Mouse (Mus musculus) forebrain, embryonic 15.5 days (tissue): ENCODE results near the gene Rnf114. TPM values are rescaled to one million over a fixed set of nuclear protein-coding genes. Genes with fewer than 3 reads are reported as not detected.

Experiments
- ATAC-seq: fragments of 200-750 bp; cut with Nextera tagmentation; replicated peaks from 2 replicates; pipeline ENCODE4 v1.8.0; 2017; ENCODE audit warnings: mild to moderate bottlenecking, moderate TSS enrichment, moderate library complexity
- H3K27ac ChIP-seq: fragments of 300-500 bp; sonication (generic); replicated peaks from 2 replicates; pipeline ENCODE4 v1.5.1; 2015; ENCODE audit warnings: mild to moderate bottlenecking, inconsistent platforms
- H3K27me3 ChIP-seq: fragments of 300-500 bp; sonication (generic); 2 replicates; pipeline ENCODE4 v1.6.1; 2015; ENCODE audit warnings: inconsistent platforms
- H3K36me3 ChIP-seq: fragments of 300-500 bp; sonication (generic); 2 replicates; pipeline ENCODE4 v1.6.1; 2015; ENCODE audit warnings: mild to moderate bottlenecking, inconsistent platforms
- H3K4me1 ChIP-seq: fragments of 300-500 bp; sonication (generic); 2 replicates; pipeline ENCODE4 v1.6.1; 2015; ENCODE audit warnings: inconsistent platforms
- H3K4me2 ChIP-seq: fragments of 300-500 bp; sonication (generic); replicated peaks from 2 replicates; pipeline ENCODE4 v1.6.1; 2015; ENCODE audit warnings: mild to moderate bottlenecking, inconsistent platforms
- H3K4me3 ChIP-seq: fragments of 300-500 bp; sonication (generic); 2 replicates; pipeline ENCODE4 v1.5.1; 2015; ENCODE audit warnings: mild to moderate bottlenecking, inconsistent platforms
- H3K9ac ChIP-seq: fragments of 300-500 bp; sonication (generic); replicated peaks from 2 replicates; pipeline ENCODE4 v1.6.1; 2015; ENCODE audit warnings: mild to moderate bottlenecking, inconsistent platforms
- H3K9me3 ChIP-seq: fragments of 300-500 bp; sonication (generic); 2 replicates; pipeline ENCODE4 v1.6.1; 2016; ENCODE audit warnings: inconsistent platforms
- WGBS: fragments of 180-500 bp; shearing (Covaris S2); methylation state at CpG from one replicate; pipeline ENCODE4 v1.1.7; 2015; ENCODE audit warnings: mixed read lengths; 5-methylcytosine and 5-hydroxymethylcytosine counted together
- polyA plus RNA-seq: library from polyadenylated mRNA; unstranded; fragments of >200 nt; fragmentation: Nextera tagmentation; extraction: Ambion mirVana; gene quantifications from 2 replicates; pipeline ENCODE4 v1.2.1, GENCODE M21; 2015

Rnf114 gene
- polyA plus RNA-seq, result 132 TPM in 2 replicates

DNA sequence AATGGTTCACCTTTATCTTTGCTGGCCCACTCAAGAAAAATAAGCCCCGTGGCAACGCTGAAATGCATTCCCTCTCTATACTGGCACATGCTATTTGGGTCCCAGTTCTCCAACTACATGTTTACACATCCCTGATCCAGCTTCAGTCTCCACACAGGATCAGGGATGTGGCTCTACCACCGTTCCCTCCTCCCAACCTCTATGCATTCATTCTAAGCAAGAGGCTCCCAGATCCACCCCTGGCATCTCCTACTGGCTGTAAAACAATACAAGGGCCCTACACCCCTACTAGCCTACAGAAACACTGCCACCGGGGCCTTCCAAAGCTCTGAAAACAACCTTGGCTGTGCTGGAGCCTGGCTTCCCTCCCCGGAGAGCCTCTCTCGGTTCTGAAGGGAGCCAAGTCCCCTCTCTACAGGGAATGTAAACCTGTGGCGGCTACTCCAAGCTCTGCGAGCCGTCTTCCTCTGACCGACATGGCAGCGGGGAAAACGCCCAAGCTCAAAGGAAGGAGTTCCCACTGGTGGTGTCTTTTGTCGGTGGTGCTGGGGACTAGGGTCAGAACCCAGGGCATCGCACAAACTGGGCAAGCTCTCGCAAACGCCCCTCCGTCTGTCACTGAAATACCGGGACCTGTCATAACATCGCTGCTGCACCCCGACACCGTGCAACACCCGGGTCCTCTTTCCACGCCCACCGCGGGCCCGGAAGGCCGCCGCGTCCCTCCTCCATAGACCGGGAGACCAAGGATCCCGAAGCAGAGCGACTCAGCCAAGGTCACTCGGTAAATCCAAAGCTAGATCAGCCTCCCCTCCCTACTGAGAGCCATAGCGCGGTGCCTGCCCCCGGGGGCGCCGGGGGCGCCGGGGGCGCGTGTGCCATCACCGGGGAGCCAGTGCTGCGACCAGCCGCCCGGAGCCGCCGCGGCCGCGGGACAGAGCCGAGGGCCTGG lies at the start of gene Rnf114:
TSS of gene Rnf114 (plus strand) at position 889 of the 952 bp plus-strand sequence.
- H3K36me3 ChIP-seq, result no peaks in the 10 kb centered on the region
- H3K9ac ChIP-seq, result peak within 1 kb of the TSS; percentile 93
- 3% methylated on average over 52 of the region's 52 CpGs for WGBS
- H3K27ac ChIP-seq, result peak within 1 kb of the TSS; percentile 98
- H3K9me3 ChIP-seq, result no peaks in the 10 kb centered on the region
- H3K4me2 ChIP-seq, result peak within 1 kb of the TSS; percentile 94
- no peaks in the 10 kb centered on the region for H3K27me3 ChIP-seq
- peak within 1 kb of the TSS; percentile 87 for H3K4me3 ChIP-seq
- peaks cover 34% of the 10 kb centered on the region for H3K4me1 ChIP-seq
- no peak; the same call in 1 of the 2 replicates for ATAC-seq

DNA sequence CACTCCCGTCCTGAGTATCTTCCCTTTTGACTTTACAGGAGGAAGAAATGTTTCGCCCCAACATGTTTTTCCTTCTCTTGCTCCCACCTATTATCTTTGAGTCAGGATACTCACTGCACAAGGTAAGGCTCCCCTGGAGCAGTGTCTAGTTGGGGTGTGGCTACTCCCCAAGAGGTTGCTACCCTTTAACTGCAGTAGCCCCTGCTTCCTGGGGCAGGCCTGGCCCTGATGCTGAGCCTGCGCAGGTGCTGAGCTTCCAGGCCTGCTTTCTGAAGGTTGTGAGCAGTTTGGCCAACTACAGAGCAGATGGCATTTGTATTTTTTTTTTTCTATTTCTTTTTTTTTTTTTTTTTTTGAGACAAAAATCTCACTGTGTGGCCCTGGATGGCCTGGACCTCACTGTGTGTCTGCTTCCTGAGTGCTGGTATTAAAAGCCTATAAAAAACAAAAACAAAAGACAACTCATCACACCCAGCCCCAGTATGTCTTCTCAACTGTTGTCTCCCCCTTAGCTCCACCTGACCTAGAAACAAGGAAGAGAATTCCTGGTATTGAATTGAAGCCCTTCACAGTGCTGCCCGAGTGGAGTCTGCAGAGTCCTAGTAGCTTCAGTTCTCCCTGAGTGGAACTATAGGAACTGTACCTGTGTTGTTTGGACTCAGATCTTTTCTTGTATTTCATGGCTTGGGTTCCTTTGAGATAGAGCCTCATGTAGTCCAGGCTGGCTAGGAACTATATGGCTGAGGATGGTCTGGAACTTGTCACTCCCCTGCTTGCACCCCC lies 48.8 kb upstream of the Rnf114 start:
- H3K9me3 ChIP-seq, result no peaks in the 10 kb centered on the region
- H3K27ac ChIP-seq, result no peak overlapping the region
- no peak overlapping the region for H3K4me3 ChIP-seq
- no peak overlapping the region for H3K9ac ChIP-seq
- H3K4me1 ChIP-seq, result no peaks in the 10 kb centered on the region
- no peak overlapping the region for H3K4me2 ChIP-seq
- no peak for ATAC-seq
- WGBS, result 96% methylated on average over 4 of the region's 4 CpGs
- H3K27me3 ChIP-seq, result no peaks in the 10 kb centered on the region
- H3K36me3 ChIP-seq, result peaks cover 24% of the 10 kb centered on the region

DNA sequence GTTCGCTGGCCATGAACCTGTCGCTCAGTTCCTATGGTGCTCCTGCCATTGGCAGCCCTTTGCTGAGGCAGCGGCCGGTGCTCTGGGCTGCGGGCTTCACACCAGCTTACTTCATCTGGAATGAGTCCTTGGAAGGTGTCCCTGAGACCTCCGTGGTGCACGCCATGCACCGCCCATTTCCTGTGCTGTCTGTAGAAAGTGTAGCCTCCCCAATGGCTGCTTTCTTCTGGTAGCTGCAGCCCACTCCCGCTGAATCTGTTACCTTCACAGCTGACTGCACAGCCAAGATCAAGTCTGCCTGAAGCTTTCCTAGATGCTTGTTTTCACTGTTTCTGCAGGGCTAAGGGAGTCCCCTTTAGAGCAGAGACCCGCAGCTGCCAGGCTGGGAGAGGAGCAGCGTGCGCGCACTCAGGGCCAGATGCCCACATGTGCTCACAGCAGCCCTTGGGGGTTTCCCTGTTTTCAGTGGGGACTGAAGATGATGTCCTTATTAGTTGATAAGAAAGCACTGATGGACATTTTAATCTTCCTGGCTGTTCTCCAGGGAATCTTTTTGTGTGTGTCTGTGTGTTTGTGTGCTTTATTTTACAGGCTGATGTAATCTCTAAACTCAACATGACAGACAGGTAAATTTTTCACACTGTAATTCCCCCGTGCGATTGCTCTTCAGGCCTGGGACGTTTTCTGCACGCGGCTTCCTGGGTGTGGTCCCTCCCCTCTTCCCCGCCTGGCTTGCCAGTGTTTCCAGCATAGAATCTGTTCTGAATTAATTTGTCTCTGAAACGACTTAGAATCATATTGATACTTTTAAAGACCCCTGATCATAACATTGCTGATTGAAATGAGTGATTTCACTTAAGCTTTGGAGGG lies 46.3 kb upstream of the Rnf114 start:
- Histone ChIP-seq H3K4me1 (no peaks in the 10 kb centered on the region), H3K4me3 (no peak overlapping the region), H3K27ac (no peak overlapping the region), H3K36me3 (peaks cover 29% of the 10 kb centered on the region), H3K27me3 (no peaks in the 10 kb centered on the region), H3K9ac (no peak overlapping the region), H3K9me3 (no peaks in the 10 kb centered on the region), H3K4me2 (no peak overlapping the region)
- no peak for ATAC-seq
- 81% methylated on average over 20 of the region's 20 CpGs for WGBS

- Histone ChIP-seq H3K9me3 (no peaks in the 10 kb centered on the region), H3K27me3 (no peaks in the 10 kb centered on the region), H3K4me1 (no peaks in the 10 kb centered on the region), H3K4me3 (no peak overlapping the region), H3K27ac (no peak overlapping the region), H3K36me3 (peaks cover 30% of the 10 kb centered on the region), H3K9ac (no peak overlapping the region), H3K4me2 (no peak overlapping the region)
- ATAC-seq, result no peak
- 96% methylated on average over 7 of the region's 7 CpGs for WGBS
These were observed 45.2 kb upstream of the Rnf114 start for GRCm38 (mm10) chr2:167447207-167447606.

GRCm38 (mm10) chr2:167447629-167448028 lies 44.8 kb upstream of the Rnf114 start:
- ATAC-seq, result no peak
- WGBS, result 94% methylated on average over 8 of the region's 8 CpGs
- no peak overlapping the region for H3K9ac ChIP-seq

DNA sequence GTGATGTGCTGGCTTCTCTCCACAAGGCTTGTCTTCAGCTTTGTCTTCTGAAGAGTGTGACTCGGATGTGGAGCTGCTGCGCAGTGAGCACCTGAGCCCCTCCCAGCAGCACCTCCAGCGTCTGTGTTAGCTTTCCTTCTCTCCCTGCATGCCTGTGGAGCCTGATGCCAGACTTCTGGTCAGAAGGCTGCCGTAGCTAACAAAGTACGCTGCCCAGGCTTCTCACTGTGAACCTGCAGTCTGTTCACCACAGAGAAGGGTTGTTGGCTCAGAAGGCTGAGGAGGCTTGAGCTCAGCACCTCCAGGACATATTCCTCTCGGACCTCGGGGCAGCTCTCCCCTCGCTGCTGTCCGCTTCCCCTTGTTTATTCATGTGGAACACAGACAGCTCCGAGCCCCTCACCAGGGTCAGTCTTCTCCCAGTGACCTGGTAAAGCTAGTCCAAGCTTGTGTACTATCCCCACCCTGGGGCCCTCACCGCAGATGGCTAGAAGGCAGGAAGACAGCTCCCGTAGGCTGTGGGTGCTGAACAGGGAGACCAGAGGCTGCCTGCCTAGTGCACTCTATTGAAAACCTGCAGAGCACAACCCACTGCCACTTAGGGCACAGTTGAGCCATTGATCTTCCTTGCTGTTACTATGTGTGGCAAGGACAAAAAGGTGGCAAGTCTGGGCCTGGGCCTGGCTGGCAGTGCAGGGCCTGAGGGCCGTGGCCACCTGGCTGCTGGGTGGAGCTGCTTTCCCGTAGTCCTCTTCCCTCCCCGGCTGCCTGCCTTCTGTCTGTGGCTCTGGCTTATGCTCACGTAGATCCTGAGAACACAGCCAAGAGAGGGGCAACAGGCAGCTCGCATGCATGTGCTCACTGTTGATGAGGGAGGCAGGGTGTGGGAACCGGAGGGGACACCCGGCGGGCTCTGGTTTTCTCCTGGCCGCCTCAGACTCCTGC lies 42.8 kb upstream of the Rnf114 start:
- H3K9ac ChIP-seq, result no peak overlapping the region
- no peak overlapping the region for H3K27ac ChIP-seq
- H3K4me1 ChIP-seq, result no peaks in the 10 kb centered on the region
- H3K9me3 ChIP-seq, result no peaks in the 10 kb centered on the region
- no peaks in the 10 kb centered on the region for H3K27me3 ChIP-seq
- 88% methylated on average over 21 of the region's 21 CpGs for WGBS
- no peak overlapping the region for H3K4me3 ChIP-seq
- H3K36me3 ChIP-seq, result peaks cover 39% of the 10 kb centered on the region
- no peak for ATAC-seq
- H3K4me2 ChIP-seq, result no peak overlapping the region

More at GRCm38 (mm10) chr2:167447629-167448028, 44.8 kb upstream of the Rnf114 start:
- H3K27ac ChIP-seq, result no peak overlapping the region
- no peak overlapping the region for H3K4me2 ChIP-seq
- no peaks in the 10 kb centered on the region for H3K27me3 ChIP-seq
- no peaks in the 10 kb centered on the region for H3K9me3 ChIP-seq
- no peaks in the 10 kb centered on the region for H3K4me1 ChIP-seq
- no peak overlapping the region for H3K4me3 ChIP-seq
- peaks cover 29% of the 10 kb centered on the region for H3K36me3 ChIP-seq

GRCm38 (mm10) chr2:167450647-167451046 lies 41.8 kb upstream of the Rnf114 start:
- Histone ChIP-seq H3K36me3 (peaks cover 44% of the 10 kb centered on the region), H3K4me2 (no peak overlapping the region), H3K9me3 (no peaks in the 10 kb centered on the region), H3K9ac (no peak overlapping the region), H3K4me3 (no peak overlapping the region), H3K4me1 (no peaks in the 10 kb centered on the region), H3K27me3 (no peaks in the 10 kb centered on the region), H3K27ac (no peak overlapping the region)
- no peak for ATAC-seq
- WGBS, result 95% methylated on average over 8 of the region's 8 CpGs

GRCm38 (mm10) chr2:167453814-167454213 lies 38.6 kb upstream of the Rnf114 start:
- no peaks in the 10 kb centered on the region for H3K4me1 ChIP-seq
- H3K9ac ChIP-seq, result no peak overlapping the region
- no peak overlapping the region for H3K27ac ChIP-seq
- no peak overlapping the region for H3K4me3 ChIP-seq
- peaks cover 51% of the 10 kb centered on the region for H3K36me3 ChIP-seq
- no peaks in the 10 kb centered on the region for H3K9me3 ChIP-seq
- H3K27me3 ChIP-seq, result no peaks in the 10 kb centered on the region
- WGBS, result 54% methylated on average over 3 of the region's 3 CpGs
- H3K4me2 ChIP-seq, result no peak overlapping the region
- no peak for ATAC-seq

- H3K9me3 ChIP-seq, result no peaks in the 10 kb centered on the region
- H3K27me3 ChIP-seq, result no peaks in the 10 kb centered on the region
- no peaks in the 10 kb centered on the region for H3K4me1 ChIP-seq
- no peak overlapping the region for H3K9ac ChIP-seq
- H3K4me2 ChIP-seq, result no peak overlapping the region
- H3K4me3 ChIP-seq, result no peak overlapping the region
- no peak for ATAC-seq
- H3K27ac ChIP-seq, result no peak overlapping the region
- 80% methylated on average over 5 of the region's 5 CpGs for WGBS
- H3K36me3 ChIP-seq, result peaks cover 52% of the 10 kb centered on the region
These were observed 36.0 kb upstream of the Rnf114 start for GRCm38 (mm10) chr2:167456361-167457020.

GRCm38 (mm10) chr2:167457213-167457612 lies 35.2 kb upstream of the Rnf114 start:
- no peak for ATAC-seq
- no peak overlapping the region for H3K9ac ChIP-seq
- H3K9me3 ChIP-seq, result no peaks in the 10 kb centered on the region
- no peaks in the 10 kb centered on the region for H3K27me3 ChIP-seq
- no peaks in the 10 kb centered on the region for H3K4me1 ChIP-seq
- H3K4me3 ChIP-seq, result no peak overlapping the region
- no peak overlapping the region for H3K27ac ChIP-seq
- peaks cover 48% of the 10 kb centered on the region for H3K36me3 ChIP-seq
- H3K4me2 ChIP-seq, result no peak overlapping the region
- WGBS, result 88% methylated on average over 9 of the region's 9 CpGs
